Mouse (Mus musculus) spleen, adult 2 months (tissue): ENCODE measurements at regions not wholly inside any gene's neighbourhood (a gene's known extent, or its start where the extent isn't known, plus 50 kb on each side); places are given as distances from the start of the nearest gene placed in this dataset.

Source experiments
- CTCF ChIP-seq: fragments of 200-500 bp; IDR thresholded peaks from 2 replicates; pipeline ENCODE4 v1.5.1; 2011; ENCODE audit warnings: mild to moderate bottlenecking, inconsistent platforms; ENCODE audit not compliant: insufficient read depth, insufficient read length, insufficient replicate concordance; ENCODE audit errors: extremely low read depth
- POLR2A ChIP-seq: fragments of 200-500 bp; IDR thresholded peaks from 2 replicates; pipeline ENCODE4 v1.6.1; 2011; ENCODE audit warnings: low read depth, low read length, inconsistent platforms

GRCm38 (mm10) chr13:16283336-16283735, 271.7 kb downstream of the Inhba start:
- TF ChIP-seq CTCF, result no peak
- TF ChIP-seq POLR2A, result no peak
